Mouse (Mus musculus) inflammation-experienced regulatory T-cells, adult 6 months (primary cell): ENCODE results near the gene 1190002N15Rik. TPM values are rescaled to one million over a fixed set of nuclear protein-coding genes. Genes with fewer than 3 reads are reported as not detected.

Experiments
- ATAC-seq: one replicate; pipeline ENCODE4 v1.8.0; 2017
- polyA plus RNA-seq, 3 experiments: library from polyadenylated mRNA; unstranded; fragments of 100-300 nt; shearing (Covaris generic); gene quantifications; one replicate each; pipeline ENCODE4 v1.2.1; 2017

Gene 1190002N15Rik
- polyA plus RNA-seq, 3 experiments from 2014 or later, result 3.7 to 6.8 (median 4.0) TPM

DNA sequence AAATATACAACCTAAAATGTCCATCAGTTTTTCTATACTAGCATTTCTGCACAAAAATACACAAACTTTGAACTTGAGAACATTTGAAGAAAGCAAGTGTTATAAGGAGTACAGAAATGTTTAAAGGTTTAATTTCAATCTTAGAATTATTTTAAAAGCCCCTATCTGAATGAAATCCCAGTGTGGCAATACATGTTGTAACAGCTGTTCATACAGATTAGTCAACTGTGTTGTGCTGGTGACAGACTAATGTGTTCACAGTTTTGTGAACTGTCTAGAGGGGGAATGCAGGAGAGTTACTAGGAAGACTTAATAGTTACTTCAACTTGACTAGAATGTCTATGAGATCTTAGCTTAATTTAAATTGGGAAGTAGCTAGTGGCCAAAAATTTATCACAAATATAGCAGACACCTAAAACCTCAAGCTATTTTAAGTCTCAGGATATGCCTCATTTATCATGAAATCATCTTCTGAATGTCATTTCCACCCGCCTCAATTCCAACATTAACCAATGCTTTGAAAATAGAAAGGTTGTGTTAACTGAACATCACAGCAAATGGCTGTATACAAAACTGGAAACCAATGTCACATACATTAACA lies 8.6 kb downstream of the 1190002N15Rik start:
- ATAC-seq, result no peak

DNA sequence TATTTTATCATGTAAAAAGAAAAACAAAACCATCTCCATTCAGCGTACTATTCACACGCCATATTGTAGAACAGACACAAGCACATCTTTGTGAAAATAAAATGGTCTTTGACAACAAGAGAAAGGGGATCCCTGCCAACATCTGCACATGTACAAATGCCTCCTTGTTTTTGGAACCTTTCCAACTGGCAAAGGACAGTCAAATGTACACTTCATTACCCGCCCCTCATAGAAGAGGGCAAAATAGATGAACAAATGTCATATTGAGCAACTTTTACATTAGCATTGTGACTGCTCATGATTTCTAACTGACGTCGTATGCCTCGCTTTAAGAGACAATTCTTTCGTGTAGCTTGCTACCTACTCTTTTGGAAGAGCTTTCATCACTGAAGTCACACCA lies 11.4 kb downstream of the 1190002N15Rik start:
- no peak for ATAC-seq

DNA sequence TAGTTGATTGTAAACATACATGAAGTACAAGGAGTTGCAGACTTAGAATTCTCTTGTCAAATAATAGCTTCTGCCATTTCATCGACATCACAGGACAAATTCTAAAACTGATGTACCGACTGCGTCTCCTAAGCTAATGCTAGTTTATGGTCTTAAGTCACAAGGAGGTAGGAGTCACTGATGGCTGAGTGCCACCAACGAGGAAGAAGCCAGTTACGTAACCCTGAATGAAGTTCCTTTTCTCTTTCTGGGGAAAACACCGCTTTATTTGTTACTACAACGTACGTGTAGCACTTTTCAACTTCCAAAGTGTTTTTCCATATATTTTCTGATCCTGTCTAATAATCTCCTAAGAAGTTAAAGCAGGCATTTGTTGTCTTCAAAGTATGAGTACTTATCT lies 25.6 kb downstream of the 1190002N15Rik start:
- ATAC-seq, result no peak

GRCm38 (mm10) chr9:94511139-94511538 lies 26.7 kb downstream of the 1190002N15Rik start:
- no peak for ATAC-seq

GRCm38 (mm10) chr9:94506980-94507379 lies 30.9 kb downstream of the 1190002N15Rik start:
- no peak for ATAC-seq

DNA sequence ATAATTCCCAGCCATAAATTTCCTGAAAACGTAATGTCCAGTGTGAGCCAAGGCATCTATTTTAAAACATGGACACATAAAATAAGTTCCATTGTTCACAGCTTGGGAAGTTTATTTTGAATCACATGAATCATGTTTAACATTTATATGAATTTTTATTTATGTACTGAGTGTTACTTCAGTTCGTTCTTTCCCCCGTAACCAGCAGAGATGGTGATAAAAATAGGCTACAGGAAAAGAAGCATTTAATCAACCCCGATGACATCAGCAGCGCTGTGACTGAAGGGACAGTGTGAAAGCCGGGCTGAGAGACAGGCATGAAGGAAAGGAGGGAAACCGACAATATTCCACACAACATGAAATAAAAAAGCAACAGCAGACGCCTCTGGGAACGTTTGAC lies 46.4 kb downstream of the 1190002N15Rik start:
- no peak for ATAC-seq

DNA sequence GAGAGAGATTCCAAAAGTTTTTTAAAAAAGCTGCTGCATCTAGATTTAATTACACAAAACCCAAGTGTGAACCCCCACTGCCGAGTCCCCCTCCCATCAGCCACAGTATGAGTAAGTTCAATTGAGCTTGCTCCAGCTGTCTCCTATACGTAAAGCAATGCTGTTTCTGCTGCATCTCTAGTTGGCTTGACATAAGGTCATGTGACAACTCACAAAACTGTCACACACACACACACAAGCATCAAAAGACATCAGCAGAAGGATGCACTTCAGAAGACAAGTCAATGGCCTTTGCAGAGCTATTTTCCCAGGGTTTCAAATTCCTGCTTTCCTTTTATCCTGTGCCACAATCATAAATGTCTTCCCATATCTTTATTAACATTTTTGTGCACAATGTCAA lies 49.9 kb downstream of the 1190002N15Rik start:
- no peak for ATAC-seq

DNA sequence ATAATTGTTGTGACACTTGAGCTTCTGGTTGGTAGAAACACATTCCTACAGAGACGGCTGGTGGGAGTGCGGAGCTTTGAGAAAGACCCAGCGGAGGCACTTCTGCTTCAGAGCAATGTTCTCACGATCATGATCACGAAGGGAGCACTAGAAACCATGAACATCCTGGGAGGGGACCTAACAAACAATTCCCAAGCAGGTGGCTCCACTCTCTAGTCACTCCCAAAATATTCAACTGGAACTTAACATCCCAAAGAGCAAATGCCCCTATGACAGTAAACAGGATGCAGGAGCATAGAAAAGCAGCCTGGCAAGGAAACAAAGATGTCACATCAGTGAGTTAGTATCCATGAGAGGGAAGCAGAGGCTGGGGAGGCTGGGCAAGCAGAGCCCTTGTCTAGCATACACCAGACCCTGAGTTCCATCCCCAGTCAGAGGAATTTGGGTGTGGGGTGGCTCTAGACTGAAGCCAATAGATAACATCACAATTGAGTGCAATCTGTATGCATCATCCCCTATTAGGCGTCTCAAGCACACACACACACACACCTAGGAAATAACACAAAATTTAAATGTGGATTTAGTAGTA lies 54.5 kb downstream of the 1190002N15Rik start:
- ATAC-seq, result no peak

- no peak for ATAC-seq
Measured at GRCm38 (mm10) chr9:94482215-94482975, 55.5 kb downstream of the 1190002N15Rik start.

GRCm38 (mm10) chr9:94481057-94481456 lies 56.8 kb downstream of the 1190002N15Rik start:
- no peak for ATAC-seq

DNA sequence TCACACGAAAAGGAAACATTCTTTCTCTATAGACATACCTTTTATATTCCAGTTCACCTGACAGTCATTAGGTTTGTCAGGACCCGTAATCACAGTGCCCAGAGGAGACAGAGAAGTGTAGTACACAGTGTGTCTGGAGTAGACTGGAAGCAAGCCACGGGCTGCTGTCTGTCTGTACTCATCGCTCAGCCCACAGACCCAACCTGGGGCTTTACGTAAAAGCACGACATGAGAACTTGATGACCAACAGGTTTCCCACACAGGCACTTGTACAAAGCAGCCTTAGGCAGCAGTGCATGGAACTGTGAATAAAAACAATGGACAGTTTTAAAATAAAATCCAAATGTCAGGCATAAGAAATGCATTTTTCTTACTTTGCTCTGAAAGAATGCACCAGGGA lies 58.5 kb downstream of the 1190002N15Rik start:
- no peak for ATAC-seq

DNA sequence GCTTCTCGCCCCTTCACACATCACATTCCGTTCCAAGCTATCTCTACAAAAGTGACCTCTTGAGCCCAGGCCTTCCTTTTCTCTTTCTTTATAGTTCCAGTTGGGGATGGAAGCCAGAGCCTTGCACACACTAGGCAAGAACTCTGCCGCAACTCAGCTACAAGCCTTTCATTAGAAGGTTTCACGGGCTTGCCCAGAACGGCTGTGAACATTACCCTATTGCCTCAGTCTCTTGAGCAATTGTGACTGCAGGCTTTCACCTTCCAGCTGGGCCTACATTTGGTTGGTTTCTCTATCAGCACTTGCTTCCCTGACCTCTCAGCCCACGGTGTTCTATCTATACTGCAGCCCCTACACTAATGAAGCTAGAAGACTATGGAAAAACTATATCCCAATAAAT lies 58.9 kb downstream of the 1190002N15Rik start:
- no peak for ATAC-seq

DNA sequence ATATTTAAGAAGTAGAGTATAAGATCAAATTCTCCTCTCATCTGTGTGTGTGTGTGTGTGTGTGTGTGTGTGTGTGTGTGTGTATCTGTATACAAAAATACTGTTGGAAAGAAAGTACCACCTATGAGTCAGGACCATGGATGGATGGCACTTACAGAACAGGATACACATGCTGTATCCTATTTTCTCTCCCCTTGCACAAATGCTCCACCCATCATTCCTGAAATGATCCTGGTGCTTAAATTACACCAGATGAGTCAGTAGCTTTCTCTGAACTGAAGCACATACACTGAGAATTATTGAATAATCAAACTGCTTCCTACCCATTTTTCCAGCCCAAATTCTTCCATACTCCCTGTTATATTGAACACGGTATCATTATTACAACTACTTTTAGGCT lies 61.9 kb downstream of the 1190002N15Rik start:
- ATAC-seq, result no peak

- ATAC-seq, result no peak
Measured at GRCm38 (mm10) chr9:94473898-94474297, 64.0 kb downstream of the 1190002N15Rik start.

- no peak for ATAC-seq
Measured at GRCm38 (mm10) chr9:94472963-94473582, 64.8 kb downstream of the 1190002N15Rik start.

DNA sequence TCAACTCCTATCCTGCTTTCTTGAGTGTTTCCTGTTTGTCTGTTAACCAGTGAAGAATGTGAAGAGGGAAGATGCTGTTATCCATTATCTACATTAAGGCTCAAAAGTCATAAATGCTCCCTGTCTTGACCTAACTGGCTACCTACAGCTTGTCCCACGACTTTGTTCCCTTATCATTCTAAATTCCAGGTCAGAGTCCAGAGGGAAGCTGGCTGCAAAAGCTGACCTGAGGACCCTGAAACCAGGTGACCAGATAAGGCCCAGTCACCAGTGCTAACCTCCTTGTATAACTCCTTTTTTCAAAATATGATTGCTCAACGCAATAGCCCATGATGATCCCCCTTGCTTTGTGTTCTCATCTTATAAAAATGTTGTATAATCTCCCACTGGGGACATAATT lies 66.4 kb downstream of the 1190002N15Rik start:
- ATAC-seq, result no peak

Other genes starting within 250 kb of the 1190002N15Rik start
- gene Slc9a9, start 131.8 kb upstream of the 1190002N15Rik start, polyA plus RNA-seq, result 10 to 100 TPM; 36.4 to 65.4 (median 52.3) TPM